Mouse (Mus musculus) intestine, embryonic 14.5 days (tissue): ENCODE data around the gene Atp6v0b. TPM values are rescaled to one million over a fixed set of nuclear protein-coding genes. Genes with fewer than 3 reads are reported as not detected.

ENCODE experiments used
- ATAC-seq: fragments of 200-750 bp; cut with Nextera tagmentation; replicated peaks from 2 replicates; pipeline ENCODE4 v1.8.0; 2017; ENCODE audit warnings: low read depth, moderate number of reproducible peaks, moderate TSS enrichment, moderate library complexity; ENCODE audit not compliant: low FRiP score, low TSS enrichment
- DNase-seq: peaks from one replicate; pipeline ENCODE4 v3.0.0-alpha.2; 2018; ENCODE audit warnings: low spot score
- H3K27ac ChIP-seq: fragments of 300-500 bp; sonication (generic); 2 replicates; pipeline ENCODE4 v1.5.1; 2014; ENCODE audit warnings: low read depth, mild to moderate bottlenecking, control low read depth
- H3K27me3 ChIP-seq: fragments of 300-500 bp; sonication (generic); replicated peaks from 2 replicates; pipeline ENCODE4 v1.6.1; 2014; ENCODE audit warnings: low read length, control low read depth; ENCODE audit not compliant: control insufficient read depth, insufficient read depth
- H3K36me3 ChIP-seq: fragments of 300-500 bp; sonication (generic); 2 replicates; pipeline ENCODE4 v1.6.1; 2014; ENCODE audit warnings: low read length, control low read depth; ENCODE audit not compliant: control insufficient read depth, insufficient read depth
- H3K4me1 ChIP-seq: fragments of 300-500 bp; sonication (generic); replicated peaks from 2 replicates; pipeline ENCODE4 v1.6.1; 2014; ENCODE audit warnings: low read length, control low read depth, mixed read lengths; ENCODE audit not compliant: control insufficient read depth, insufficient read depth
- H3K4me2 ChIP-seq: fragments of 300-500 bp; sonication (generic); 2 replicates; pipeline ENCODE4 v1.6.1; 2014; ENCODE audit warnings: low read length
- H3K4me3 ChIP-seq: fragments of 300-500 bp; sonication (generic); 2 replicates; pipeline ENCODE4 v1.5.1; 2014; ENCODE audit warnings: low read depth, low read length, control low read depth, mixed read lengths
- H3K9ac ChIP-seq: fragments of 300-500 bp; sonication (generic); 2 replicates; pipeline ENCODE4 v1.6.1; 2014; ENCODE audit warnings: mild to moderate bottlenecking, low read length
- H3K9me3 ChIP-seq: fragments of 300-500 bp; sonication (generic); 2 replicates; pipeline ENCODE4 v1.6.1; 2016; ENCODE audit warnings: low read length, control low read depth; ENCODE audit not compliant: control insufficient read depth
- WGBS: fragments of 180-500 bp; shearing (Covaris S2); extraction: QIAGEN DNeasy Blood & Tissue Kit; methylation state at CpG from one replicate; pipeline ENCODE4 v1.1.7; 2014; 5-methylcytosine and 5-hydroxymethylcytosine counted together
- polyA plus RNA-seq: library from polyadenylated mRNA; unstranded; fragments of >200 nt; fragmentation: Nextera tagmentation; extraction: Ambion mirVana; gene quantifications from 2 replicates; pipeline ENCODE4 v1.2.1, GENCODE M21; 2014

Gene Atp6v0b
- polyA plus RNA-seq, 1 experiment from 2014 or later = 219 TPM

DNA sequence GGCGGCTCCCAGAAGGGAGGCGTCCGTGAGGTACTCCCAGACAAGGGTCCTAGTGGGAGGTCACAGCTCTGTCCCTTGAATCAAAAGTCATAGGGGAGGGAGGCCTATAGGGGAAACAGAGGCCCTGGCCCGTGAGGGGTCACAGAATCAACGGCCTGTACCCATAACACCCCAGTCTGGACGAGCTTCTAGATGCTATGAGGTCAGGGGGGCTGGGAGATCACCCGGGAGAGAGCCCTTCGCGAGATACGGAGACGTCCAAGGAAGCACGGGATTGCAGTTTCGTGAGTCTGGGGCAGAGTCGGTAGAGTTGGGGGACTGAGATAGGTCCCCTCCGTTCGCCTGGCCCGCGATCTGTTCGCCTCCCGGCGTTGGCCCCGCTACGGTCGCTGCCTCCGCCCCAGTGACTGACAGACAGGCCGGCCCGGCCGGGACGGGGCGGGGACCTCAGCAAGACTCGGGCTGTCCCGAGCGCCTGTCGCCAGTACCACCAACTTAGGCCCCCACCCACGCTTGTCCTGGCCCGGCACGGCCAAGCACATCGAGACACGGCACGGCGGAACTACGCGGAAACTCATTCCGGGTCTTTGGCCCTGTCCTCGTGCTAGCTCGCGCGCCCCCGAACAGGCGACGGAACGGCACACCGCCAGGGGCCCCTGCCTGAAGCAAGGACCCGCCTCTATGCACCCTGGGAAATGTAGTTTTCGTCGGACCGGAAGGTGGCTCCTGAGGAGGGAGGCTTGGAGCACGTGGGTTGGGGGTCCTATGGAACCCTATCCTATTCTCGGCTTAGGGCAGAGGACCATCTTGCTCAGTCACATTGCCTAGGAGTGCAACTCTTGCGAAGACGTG lies 27.7 kb upstream of the Atp6v0b start, which contains the start of gene Ipo13:
Ipo13 (minus strand) TSS at position 409 of the 852 bp plus-strand sequence.
- ATAC-seq (peak; percentile 95), DNase-seq (peak; percentile 100)
- H3K4me2 ChIP-seq = peak within 1 kb of the TSS; percentile 84
- WGBS = under 1% methylated on average over 59 of the region's 61 CpGs
- peak within 1 kb of the TSS; percentile 85 for H3K4me3 ChIP-seq
- H3K27me3 ChIP-seq = no peaks in the 10 kb centered on the region
- H3K27ac ChIP-seq = peak within 1 kb of the TSS; percentile 79
- peaks cover 34% of the 10 kb centered on the region for H3K4me1 ChIP-seq
- H3K36me3 ChIP-seq = peaks cover 14% of the 10 kb centered on the region
- H3K9me3 ChIP-seq = no peaks in the 10 kb centered on the region
- H3K9ac ChIP-seq = peak within 1 kb of the TSS; percentile 75

GRCm38 (mm10) chr4:117914031-117914430 lies 26.9 kb upstream of the Atp6v0b start:
- Histone ChIP-seq H3K36me3 (peaks cover 14% of the 10 kb centered on the region), H3K27me3 (no peaks in the 10 kb centered on the region), H3K4me2 (peak overlapping the region; percentile 84), H3K4me1 (peaks cover 34% of the 10 kb centered on the region), H3K4me3 (peak overlapping the region; percentile 85), H3K9ac (peak overlapping the region; percentile 75), H3K9me3 (no peaks in the 10 kb centered on the region), H3K27ac (no peak overlapping the region)
- DNase-seq = no peak
- no peak for ATAC-seq
- 18% methylated on average over 8 of the region's 8 CpGs for WGBS

- H3K27me3 ChIP-seq = no peaks in the 10 kb centered on the region
- no peak for DNase-seq
- no peak overlapping the region for H3K9ac ChIP-seq
- peaks cover 15% of the 10 kb centered on the region for H3K36me3 ChIP-seq
- ATAC-seq = no peak
- H3K27ac ChIP-seq = no peak overlapping the region
- WGBS = 50% methylated on average over 3 of the region's 3 CpGs
- peaks cover 36% of the 10 kb centered on the region for H3K4me1 ChIP-seq
- H3K4me3 ChIP-seq = peak overlapping the region; percentile 85
- peak overlapping the region; percentile 84 for H3K4me2 ChIP-seq
- no peaks in the 10 kb centered on the region for H3K9me3 ChIP-seq
These were observed 26.3 kb upstream of the Atp6v0b start for GRCm38 (mm10) chr4:117913421-117913820.

GRCm38 (mm10) chr4:117912685-117913273 lies 25.6 kb upstream of the Atp6v0b start:
- DNase-seq (no peak), ATAC-seq (no peak)
- WGBS = 46% methylated on average over 7 of the region's 7 CpGs
- Histone ChIP-seq H3K27me3 (no peaks in the 10 kb centered on the region), H3K4me3 (no peak overlapping the region), H3K4me2 (peak overlapping the region; percentile 84), H3K27ac (no peak overlapping the region), H3K4me1 (peaks cover 33% of the 10 kb centered on the region), H3K9ac (no peak overlapping the region), H3K36me3 (peaks cover 20% of the 10 kb centered on the region), H3K9me3 (no peaks in the 10 kb centered on the region)

DNA sequence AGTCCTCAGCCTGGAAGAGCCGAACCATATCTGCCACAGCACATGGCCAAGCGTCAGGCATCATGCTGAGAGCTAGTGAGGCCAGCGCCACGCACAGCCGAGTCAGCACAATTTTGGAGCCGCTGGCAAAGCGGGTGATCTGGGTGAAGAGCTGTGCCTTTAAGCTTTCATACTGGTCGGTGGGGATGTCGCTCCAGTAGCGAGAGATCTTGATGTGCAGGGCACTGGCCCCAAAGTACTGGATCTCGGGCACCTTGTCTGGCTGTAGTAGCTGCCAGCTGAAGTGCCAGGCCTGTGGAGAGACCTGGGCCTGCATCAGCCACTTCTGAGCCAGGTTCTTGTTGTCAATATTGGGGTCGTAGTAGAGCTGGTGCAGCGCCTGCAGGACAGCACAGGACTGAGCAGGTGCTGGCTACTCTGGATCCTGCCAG lies 25.0 kb upstream of the Atp6v0b start:
- no peak overlapping the region for H3K27ac ChIP-seq
- H3K4me2 ChIP-seq = no peak overlapping the region
- DNase-seq (no peak), ATAC-seq (no peak)
- peaks cover 30% of the 10 kb centered on the region for H3K4me1 ChIP-seq
- H3K4me3 ChIP-seq = no peak overlapping the region
- H3K27me3 ChIP-seq = no peaks in the 10 kb centered on the region
- peaks cover 20% of the 10 kb centered on the region for H3K36me3 ChIP-seq
- 92% methylated on average over 13 of the region's 13 CpGs for WGBS
- H3K9ac ChIP-seq = no peak overlapping the region
- no peaks in the 10 kb centered on the region for H3K9me3 ChIP-seq

DNA sequence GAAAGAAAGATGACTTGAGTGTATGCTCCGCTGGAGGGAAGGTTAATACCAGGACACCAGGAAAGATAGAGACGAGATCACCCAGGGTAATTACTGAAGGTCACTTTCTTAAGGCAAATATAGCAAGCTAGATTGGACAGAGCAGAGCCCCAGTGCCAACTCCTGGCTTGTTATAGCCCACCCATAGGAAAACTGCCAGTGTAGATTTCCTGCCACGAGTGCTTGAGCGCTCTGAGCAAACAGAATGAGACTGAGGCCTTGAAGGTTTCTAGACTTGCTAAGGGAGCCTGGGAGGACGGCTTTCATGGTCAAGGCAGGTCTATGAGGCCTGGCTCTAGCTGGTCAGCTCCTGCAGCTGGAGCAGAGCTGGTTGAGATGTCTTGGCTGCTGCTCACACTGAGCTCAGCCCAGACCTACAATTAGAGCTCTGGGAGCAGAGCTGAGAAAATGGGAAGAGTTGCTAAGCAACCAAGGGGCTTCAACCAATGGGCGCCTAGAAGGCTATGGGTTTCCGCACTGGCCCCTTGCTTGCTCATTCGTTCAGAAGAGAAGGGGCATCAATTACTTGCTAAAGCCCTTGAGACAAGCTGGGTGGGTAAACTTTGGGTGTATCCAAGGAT lies 21.8 kb upstream of the Atp6v0b start:
- no peak for ATAC-seq
- 76% methylated on average over 8 of the region's 8 CpGs for WGBS
- Histone ChIP-seq H3K4me3 (no peak overlapping the region), H3K27me3 (no peaks in the 10 kb centered on the region), H3K9ac (no peak overlapping the region), H3K27ac (no peak overlapping the region), H3K36me3 (peaks cover 46% of the 10 kb centered on the region), H3K4me1 (peaks cover 21% of the 10 kb centered on the region), H3K4me2 (peak overlapping the region; percentile 4; the same call in 1 of the 2 replicates), H3K9me3 (no peaks in the 10 kb centered on the region)
- DNase-seq = no peak

DNA sequence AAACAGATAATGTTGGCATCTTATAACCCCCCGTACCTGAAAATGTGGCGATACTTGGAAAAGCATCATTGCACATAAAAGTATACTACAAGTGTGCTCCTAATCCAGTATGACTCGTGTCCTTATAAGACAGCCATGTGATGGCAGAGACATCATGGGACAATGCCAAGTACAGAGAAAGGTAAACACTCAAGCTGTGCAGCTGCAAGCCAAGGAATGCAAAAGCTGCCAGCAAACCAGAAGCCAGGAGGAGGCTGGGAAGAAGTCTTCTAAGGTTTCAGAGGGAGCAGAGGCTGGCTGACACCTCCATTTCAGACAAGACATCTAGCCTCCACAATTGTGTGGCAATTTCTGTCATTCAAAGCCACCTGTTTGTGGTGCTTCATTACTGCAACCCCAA lies 19.1 kb upstream of the Atp6v0b start:
- Histone ChIP-seq H3K9me3 (no peaks in the 10 kb centered on the region), H3K27me3 (no peaks in the 10 kb centered on the region), H3K27ac (no peak overlapping the region), H3K36me3 (peaks cover 62% of the 10 kb centered on the region), H3K4me2 (no peak overlapping the region), H3K4me3 (no peak overlapping the region), H3K9ac (no peak overlapping the region), H3K4me1 (0 out of 2 replicates have a peak, but pooled peaks cover 5% of the 10 kb centered on the region)
- WGBS = 91% methylated on average over 3 of the region's 3 CpGs
- DNase-seq (no peak), ATAC-seq (no peak)

DNA sequence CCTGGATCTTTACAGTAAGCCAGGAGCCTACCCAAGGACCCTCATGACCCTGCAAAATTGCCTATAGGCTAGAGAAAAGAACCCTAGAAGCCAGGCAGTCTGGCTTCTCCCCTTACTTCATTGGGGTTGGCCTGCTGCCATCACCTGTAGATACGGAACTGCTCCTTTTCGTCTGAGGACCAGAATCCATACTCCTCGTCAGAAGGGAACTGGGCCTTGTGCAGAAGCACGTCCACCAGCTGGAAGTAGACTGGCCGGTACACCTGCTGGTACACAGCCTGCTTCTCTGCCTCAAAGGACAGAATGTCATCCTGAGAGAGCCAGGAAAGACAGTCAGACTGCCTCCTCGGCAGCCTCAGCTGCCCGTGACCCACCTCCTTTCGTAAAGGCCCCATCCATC lies 17.6 kb upstream of the Atp6v0b start:
- Histone ChIP-seq H3K4me2 (no peak overlapping the region), H3K27me3 (no peaks in the 10 kb centered on the region), H3K4me1 (0 out of 2 replicates have a peak, but pooled peaks cover 5% of the 10 kb centered on the region), H3K36me3 (peaks cover 74% of the 10 kb centered on the region), H3K4me3 (no peak overlapping the region), H3K27ac (no peak overlapping the region), H3K9me3 (no peaks in the 10 kb centered on the region), H3K9ac (no peak overlapping the region)
- DNase-seq (no peak), ATAC-seq (no peak)
- 93% methylated on average over 8 of the region's 8 CpGs for WGBS
